ENCODE assay signal across 8 mouse cellular contexts in the genomic region with DNA sequence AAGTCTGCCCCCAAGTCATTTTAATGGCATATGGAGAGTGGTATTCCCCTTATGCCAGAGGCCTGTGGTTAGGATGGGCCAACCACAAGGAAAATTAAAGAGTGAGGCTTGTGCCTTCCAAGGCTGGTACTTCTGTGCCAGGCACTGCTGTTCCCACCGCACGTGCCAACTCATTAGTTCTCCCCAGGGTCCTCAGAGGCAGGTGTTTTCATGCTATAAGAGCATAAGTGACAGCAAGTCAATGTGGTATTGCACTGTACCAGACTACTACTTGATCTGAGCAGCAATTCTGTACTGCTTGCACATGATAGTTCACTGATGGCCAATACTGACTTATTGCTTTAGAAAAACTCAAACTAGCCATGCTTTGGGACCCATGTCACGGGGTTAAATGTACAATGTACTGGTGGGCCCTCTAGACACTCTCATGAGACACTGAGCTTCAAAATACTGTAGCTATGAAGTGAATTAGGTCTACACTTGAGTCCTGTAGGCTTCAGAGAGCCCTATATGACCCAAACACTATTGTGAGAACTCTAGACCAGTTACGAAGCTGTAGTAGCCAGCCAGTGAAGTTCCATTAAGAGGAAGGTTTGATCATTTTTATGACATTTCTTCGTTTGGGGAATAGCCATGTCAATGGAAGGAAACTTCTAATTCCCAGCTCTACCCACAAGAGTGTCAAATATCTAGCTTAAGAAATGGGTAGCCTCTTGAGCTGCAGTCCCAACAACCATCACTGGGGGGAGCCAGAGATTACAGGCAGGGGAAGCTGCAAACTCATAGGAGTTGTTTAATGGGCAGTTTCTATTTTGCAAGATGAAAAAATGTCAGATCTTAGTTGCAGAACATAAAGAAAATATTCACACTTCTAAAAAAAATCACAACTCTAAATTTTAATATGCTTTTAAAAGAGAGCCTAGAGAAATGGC. TPM values are rescaled to one million over a fixed set of nuclear protein-coding genes. Genes with fewer than 3 reads are reported as not detected.
DNase-seq lines count a peak whose midpoint lies in the region; ATAC-seq and TF ChIP-seq lines count a peak whose summit lies in the region.

No protein-coding gene starts in this region.

- CTCF ChIA-PET in Patski (lab: Charles Lee), result interaction anchor here (0.7 to 1.4 kb wide), 8 partner anchors 12 to 403 kb away, joined by 3 to 6 read pairs (median 3); no protein-coding TSS in a partner anchor

- intact Hi-C loops in gastrocnemius, adult 2 months (cut with DNase I), result loop anchor here (2.0 to 10.0 kb wide), 2 partner anchors 232 to 800 kb away; no protein-coding TSS in a partner anchor

- H3K4me3 ChIP-seq in gastrocnemius, adult 2 months, result no peak overlapping the region

- in situ Hi-C loops in Patski (cut with MboI; ENCODE audit: low pct_unique_long_range_greater_than_20kb), result loop anchor here (10.0 to 25.0 kb wide), 3 partner anchors 310 to 707 kb away; a partner anchor contains a TSS

- ATAC-seq in Patski, result no peak

- no peak overlapping the region for H3K27ac ChIP-seq in gastrocnemius, adult 2 months

- POLR2A ChIA-PET in Patski (lab: Charles Lee), result no interaction called here

- DNase-seq in CD4-positive helper T cell, adult 2 months (ENCODE audit: low read depth, low spot score), result peak; percentile 68
- peak; percentile 9 for DNase-seq in Patski (ENCODE audit: low read depth, low spot score)
- peak; percentile 90 to 94 for DNase-seq in cerebellum, postnatal 14 days
- peak; percentile 78 for DNase-seq in gastrocnemius, adult 2 months
- DNase-seq in kidney, postnatal 36 days, result peak; percentile 71 to 91
- DNase-seq in lung, adult 18-20 months, result peak; percentile 72 to 74
- DNase-seq in right cerebral cortex, postnatal 14 days, result peak; percentile 86
- DNase-seq in urinary bladder, postnatal 25 days (ENCODE audit: low spot score), result peak; percentile 79

- peak; percentile 95 for TF ChIP-seq CTCF in Patski (IDR thresholded peaks at IDR 0.05)
- TF ChIP-seq CTCF in gastrocnemius, adult 2 months (IDR thresholded peaks at IDR 0.05), result peak; percentile 98

- no peaks in the 10 kb centered on the region for H3K27me3 ChIP-seq in Patski

RNA-seq across cellular contexts. Expression of a gene that starts 10.9 kb away (rescaled TPM):
- polyA plus RNA-seq in Patski (2021), result not detected
- not detected for total RNA-seq in gastrocnemius, adult 2 months (2021)

RNA-seq across cellular contexts. Expression of a gene that starts 41.0 kb away (rescaled TPM):
- not detected for polyA plus RNA-seq in Patski (2021)
- total RNA-seq in gastrocnemius, adult 2 months (2021), result not detected

Comparison
In these comparisons a context has a peak if more than half of its experiments do, and no peak if none do; other contexts are left out.
1. DNase-seq: peak in every context shown above with its lines; median percentile 92 in cerebellum, postnatal 14 days; 86 in right cerebral cortex, postnatal 14 days; 81 in kidney, postnatal 36 days; 79 in urinary bladder, postnatal 25 days; 78 in gastrocnemius, adult 2 months; 73 in lung, adult 18-20 months; 68 in CD4-positive helper T cell, adult 2 months; 9 in Patski.